Mouse (Mus musculus) thymus, postnatal 25 days (tissue): Measurements from ENCODE around the gene Zfp617.
A peak's percentile ranks its signal among the peaks of the same experiment; 100 is the strongest.
"Not testable (repeated sequence)": the region's sequence is repeated elsewhere in the genome, so short reads cannot be mapped to it uniquely, and the experiment has no call there.

Experiments used
- DNase-seq: peaks from one replicate; pipeline ENCODE4 v3.0.0; 2022

The Zfp617 gene

GRCm38 (mm10) chr8:71908309-71909261 is at the start of gene Zfp617, which contains the start of gene Zfp882:
TSS of gene Zfp617 (plus strand) at chr8:71908635.
TSS of gene Zfp882 (plus strand) at chr8:71908608.
- peak; percentile 90 for DNase-seq

- DNase-seq = not testable (repeated sequence)
Measured at GRCm38 (mm10) chr8:71861551-71861950, 46.9 kb upstream of the Zfp617 start.

- DNase-seq = not testable (repeated sequence)
Measured at GRCm38 (mm10) chr8:71862038-71862437, 46.4 kb upstream of the Zfp617 start.

- DNase-seq = peak; percentile 64
Measured at GRCm38 (mm10) chr8:71881618-71882274, 26.7 kb upstream of the Zfp617 start, which contains the start of gene Zfp709. TSS of gene Zfp709 (plus strand) at chr8:71882019.

- DNase-seq = not testable (repeated sequence)
Measured at GRCm38 (mm10) chr8:71900666-71901065, 7.8 kb upstream of the Zfp617 start.

- DNase-seq = not testable (repeated sequence)
Measured at GRCm38 (mm10) chr8:71903084-71903483, 5.4 kb upstream of the Zfp617 start.

- no peak for DNase-seq
Measured at GRCm38 (mm10) chr8:71906809-71907208, 1.6 kb upstream of the Zfp617 start.

GRCm38 (mm10) chr8:71907798-71908257 is 607 bp upstream of the Zfp617 start:
- DNase-seq = no peak

GRCm38 (mm10) chr8:71912286-71912685 is 3.9 kb downstream of the Zfp617 start:
- DNase-seq = no peak

- DNase-seq = peak; percentile 93
Measured at GRCm38 (mm10) chr8:71922567-71923401, 14.3 kb downstream of the Zfp617 start.

GRCm38 (mm10) chr8:71925791-71926190 is 17.4 kb downstream of the Zfp617 start:
- no peak for DNase-seq

GRCm38 (mm10) chr8:71926551-71926950 is 18.1 kb downstream of the Zfp617 start:
- no peak for DNase-seq

GRCm38 (mm10) chr8:71927779-71928178 is 19.3 kb downstream of the Zfp617 start:
- DNase-seq = no peak

GRCm38 (mm10) chr8:71938037-71938436 is 29.6 kb downstream of the Zfp617 start:
- DNase-seq = not testable (repeated sequence)

GRCm38 (mm10) chr8:71940293-71941208 is 32.1 kb downstream of the Zfp617 start:
- no peak for DNase-seq

- DNase-seq = no peak
Measured at GRCm38 (mm10) chr8:71941776-71942175, 33.3 kb downstream of the Zfp617 start.

- no peak for DNase-seq
Measured at GRCm38 (mm10) chr8:71948624-71949023, 40.2 kb downstream of the Zfp617 start.

- peak; percentile 99 for DNase-seq
Measured at GRCm38 (mm10) chr8:71950482-71951221, 42.2 kb downstream of the Zfp617 start, which contains the start of gene Zfp961. TSS of gene Zfp961 (plus strand) at chr8:71951038.

- peak; percentile 29 for DNase-seq
Measured at GRCm38 (mm10) chr8:71951436-71952161, 43.2 kb downstream of the Zfp617 start.

GRCm38 (mm10) chr8:71952489-71952888 is 44.1 kb downstream of the Zfp617 start:
- DNase-seq = no peak
